Mouse (Mus musculus) kidney, postnatal 0 days (tissue): ENCODE results near the gene Pitpnm2. TPM values are rescaled to one million over a fixed set of nuclear protein-coding genes. Genes with fewer than 3 reads are reported as not detected.

Source experiments
- ATAC-seq: fragments of 200-750 bp; cut with Nextera tagmentation; replicated peaks from 2 replicates; pipeline ENCODE4 v1.8.0; 2017; ENCODE audit warnings: low read depth, moderate number of reproducible peaks, moderate TSS enrichment, moderate library complexity; ENCODE audit not compliant: low FRiP score
- DNase-seq: peaks from one replicate; pipeline ENCODE4 v3.0.0-alpha.2; 2016; ENCODE audit warnings: low spot score
- H3K27ac ChIP-seq: fragments of 300-500 bp; sonication (generic); 2 replicates; pipeline ENCODE4 v1.5.1; 2014; ENCODE audit warnings: mild to moderate bottlenecking
- H3K27me3 ChIP-seq: fragments of 300-500 bp; sonication (generic); 2 replicates; pipeline ENCODE4 v1.6.1; 2014; ENCODE audit warnings: low read length, mixed read lengths; ENCODE audit not compliant: insufficient read depth
- H3K36me3 ChIP-seq: fragments of 300-500 bp; sonication (generic); 2 replicates; pipeline ENCODE4 v1.6.1; 2014; ENCODE audit warnings: low read length, mixed read lengths; ENCODE audit not compliant: insufficient read depth
- H3K4me1 ChIP-seq: fragments of 300-500 bp; sonication (generic); replicated peaks from 2 replicates; pipeline ENCODE4 v1.6.1; 2014; ENCODE audit warnings: antibody characterized with exemption, low read length, mixed read lengths; ENCODE audit not compliant: insufficient read depth
- H3K4me2 ChIP-seq: fragments of 300-500 bp; sonication (generic); 2 replicates; pipeline ENCODE4 v1.6.1; 2014; ENCODE audit warnings: mild to moderate bottlenecking, low read length, moderate library complexity, mixed read lengths
- H3K4me3 ChIP-seq: fragments of 300-500 bp; sonication (generic); replicated peaks from 2 replicates; pipeline ENCODE4 v1.5.1; 2014; ENCODE audit warnings: low read depth, low read length
- H3K9ac ChIP-seq: fragments of 300-500 bp; sonication (generic); 2 replicates; pipeline ENCODE4 v1.6.1; 2014; ENCODE audit warnings: low read depth, low read length
- H3K9me3 ChIP-seq: fragments of 300-500 bp; sonication (generic); replicated peaks from 2 replicates; pipeline ENCODE4 v1.6.1; 2016; ENCODE audit warnings: low read length, inconsistent platforms, mixed read lengths
- CTCF ChIP-seq: IDR thresholded peaks from 2 replicates; pipeline ENCODE4 v1.5.1; 2016; ENCODE audit warnings: antibody characterized with exemption, low read depth, mild to moderate bottlenecking, moderate library complexity
- WGBS: fragments of 180-500 bp; shearing (Covaris S2); extraction: QIAGEN DNeasy Blood & Tissue Kit; methylation state at CpG from one replicate; pipeline ENCODE4 v1.1.7; 2014; 5-methylcytosine and 5-hydroxymethylcytosine counted together
- polyA plus RNA-seq: library from polyadenylated mRNA; unstranded; fragments of >200 nt; fragmentation: Nextera tagmentation; extraction: Ambion mirVana; gene quantifications from 2 replicates; pipeline ENCODE4 v1.2.1, GENCODE M21; 2015

Pitpnm2 gene
- polyA plus RNA-seq, 1 experiment from 2014 or later: 3.1 TPM

DNA sequence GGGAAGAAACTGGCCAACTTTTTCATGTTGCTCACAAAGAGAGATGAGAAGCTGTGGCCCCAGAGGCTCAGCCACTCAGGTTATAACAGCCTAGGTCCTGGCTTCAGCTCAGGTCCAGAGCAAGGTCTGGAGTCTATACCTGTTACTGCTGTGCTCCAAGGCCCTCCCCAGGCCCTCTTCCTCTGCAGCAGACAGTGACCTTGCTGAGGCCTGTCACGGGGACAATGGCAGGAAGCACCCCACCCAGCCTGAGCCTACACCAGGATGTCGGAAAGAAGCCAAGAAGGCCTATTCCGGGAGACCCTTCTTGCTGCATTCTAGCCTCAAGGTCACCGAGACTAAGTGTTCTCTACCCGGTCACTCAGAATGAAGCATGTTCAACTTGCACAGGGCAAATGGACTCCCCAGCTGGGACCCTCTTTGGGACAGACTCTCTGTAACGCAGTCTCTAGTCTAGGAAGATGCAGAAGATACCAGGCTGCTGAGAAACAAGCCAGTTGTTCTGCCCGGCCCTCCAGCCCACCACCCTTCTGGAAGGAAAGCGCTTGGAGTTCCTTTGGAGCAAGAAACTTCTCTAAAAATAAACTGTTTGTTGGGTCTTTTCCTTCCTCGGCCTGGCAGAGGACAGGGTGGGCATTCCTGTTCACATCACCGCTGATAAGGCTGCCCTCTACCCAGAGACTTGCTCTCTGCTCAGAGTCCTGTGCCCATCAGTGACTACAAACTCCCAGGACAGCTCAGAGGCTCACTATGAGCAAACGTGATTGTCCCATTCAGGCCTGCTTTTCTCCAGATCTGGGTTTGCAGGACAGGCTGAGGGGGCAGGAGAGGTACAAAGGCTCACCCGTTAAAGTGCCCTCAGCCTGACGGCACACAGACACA is 35.7 kb downstream of the Pitpnm2 start:
- WGBS: 72% methylated on average over 13 of the region's 13 CpGs
- no peak for ATAC-seq
- H3K27ac ChIP-seq: peak overlapping the region; percentile 80

DNA sequence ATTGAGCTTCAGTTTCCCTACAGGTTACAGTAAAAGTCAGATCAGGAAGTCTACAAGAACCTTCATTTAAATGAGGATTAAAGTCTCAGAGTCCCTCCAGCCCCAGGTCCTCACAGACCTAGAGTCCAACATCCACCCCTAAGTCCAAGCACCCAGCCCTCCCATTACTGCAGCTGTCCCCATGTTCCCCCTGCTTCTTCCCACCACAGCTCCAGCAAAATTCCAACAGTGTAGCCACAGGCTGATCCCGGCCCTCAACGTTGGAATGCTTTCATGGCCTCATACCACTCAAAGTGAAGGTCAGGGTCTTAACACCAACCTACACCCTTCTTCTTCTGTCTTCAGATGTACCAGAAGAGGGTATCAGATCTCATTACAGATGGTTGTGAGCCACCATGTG is 37.9 kb downstream of the Pitpnm2 start:
- no peaks in the 10 kb centered on the region for H3K27me3 ChIP-seq
- H3K9me3 ChIP-seq: no peaks in the 10 kb centered on the region
- no peak for TF ChIP-seq CTCF
- H3K9ac ChIP-seq: no peak overlapping the region
- H3K27ac ChIP-seq: no peak overlapping the region
- H3K36me3 ChIP-seq: no peaks in the 10 kb centered on the region
- 79% methylated on average over 2 of the region's 2 CpGs for WGBS
- no peak overlapping the region for H3K4me3 ChIP-seq
- H3K4me2 ChIP-seq: no peak overlapping the region
- peaks cover 6% of the 10 kb centered on the region for H3K4me1 ChIP-seq
- ATAC-seq (no peak), DNase-seq (no peak)

More for the DNA sequence above, 35.7 kb downstream of the Pitpnm2 start:
- no peaks in the 10 kb centered on the region for H3K27me3 ChIP-seq
- 0 out of 2 replicates have a peak, but pooled peaks cover 7% of the 10 kb centered on the region for H3K4me1 ChIP-seq
- H3K4me3 ChIP-seq: no peak overlapping the region
- TF ChIP-seq CTCF: no peak
- peak; percentile 53 for DNase-seq
- H3K9me3 ChIP-seq: no peaks in the 10 kb centered on the region
- H3K9ac ChIP-seq: no peak overlapping the region
- H3K36me3 ChIP-seq: no peaks in the 10 kb centered on the region
- no peak overlapping the region for H3K4me2 ChIP-seq

GRCm38 (mm10) chr5:124211234-124211633 is 38.3 kb downstream of the Pitpnm2 start:
- DNase-seq (no peak), ATAC-seq (no peak)
- no peaks in the 10 kb centered on the region for H3K9me3 ChIP-seq
- no peaks in the 10 kb centered on the region for H3K27me3 ChIP-seq
- H3K9ac ChIP-seq: no peak overlapping the region
- WGBS: 90% methylated on average over 8 of the region's 8 CpGs
- no peak overlapping the region for H3K4me3 ChIP-seq
- H3K27ac ChIP-seq: no peak overlapping the region
- H3K4me2 ChIP-seq: no peak overlapping the region
- TF ChIP-seq CTCF: no peak
- no peaks in the 10 kb centered on the region for H3K36me3 ChIP-seq
- H3K4me1 ChIP-seq: peaks cover 10% of the 10 kb centered on the region

- no peaks in the 10 kb centered on the region for H3K36me3 ChIP-seq
- no peaks in the 10 kb centered on the region for H3K27me3 ChIP-seq
- peak overlapping the region; percentile 36; the same call in 1 of the 2 replicates for H3K27ac ChIP-seq
- no peak overlapping the region for H3K4me3 ChIP-seq
- peaks cover 17% of the 10 kb centered on the region for H3K4me1 ChIP-seq
- H3K4me2 ChIP-seq: no peak overlapping the region
- H3K9ac ChIP-seq: no peak overlapping the region
- DNase-seq (peak; percentile 43), ATAC-seq (no peak)
- no peaks in the 10 kb centered on the region for H3K9me3 ChIP-seq
- WGBS: 67% methylated on average over 18 of the region's 18 CpGs
- TF ChIP-seq CTCF: no peak
Observed at GRCm38 (mm10) chr5:124210281-124211016, 39.1 kb downstream of the Pitpnm2 start.

GRCm38 (mm10) chr5:124209850-124210249 is 39.7 kb downstream of the Pitpnm2 start:
- H3K36me3 ChIP-seq: no peaks in the 10 kb centered on the region
- ATAC-seq (no peak), DNase-seq (no peak)
- H3K9me3 ChIP-seq: no peaks in the 10 kb centered on the region
- no peak overlapping the region for H3K27ac ChIP-seq
- H3K4me2 ChIP-seq: no peak overlapping the region
- H3K9ac ChIP-seq: no peak overlapping the region
- no peaks in the 10 kb centered on the region for H3K27me3 ChIP-seq
- 48% methylated on average over 6 of the region's 6 CpGs for WGBS
- no peak overlapping the region for H3K4me3 ChIP-seq
- no peak for TF ChIP-seq CTCF
- H3K4me1 ChIP-seq: peaks cover 21% of the 10 kb centered on the region

- no peak overlapping the region for H3K27ac ChIP-seq
- TF ChIP-seq CTCF: no peak
- no peak for ATAC-seq
Observed at GRCm38 (mm10) chr5:124208030-124208429, 41.5 kb downstream of the Pitpnm2 start.

More at GRCm38 (mm10) chr5:124208030-124208429, 41.5 kb downstream of the Pitpnm2 start:
- DNase-seq: no peak
- H3K4me3 ChIP-seq: no peak overlapping the region
- H3K4me2 ChIP-seq: no peak overlapping the region
- WGBS: 52% methylated on average over 8 of the region's 8 CpGs
- peaks cover 21% of the 10 kb centered on the region for H3K4me1 ChIP-seq
- no peaks in the 10 kb centered on the region for H3K27me3 ChIP-seq
- no peaks in the 10 kb centered on the region for H3K9me3 ChIP-seq
- H3K9ac ChIP-seq: no peak overlapping the region
- no peaks in the 10 kb centered on the region for H3K36me3 ChIP-seq
